Mouse (Mus musculus): ENCODE measurements around the gene Carmil2.

DNA sequence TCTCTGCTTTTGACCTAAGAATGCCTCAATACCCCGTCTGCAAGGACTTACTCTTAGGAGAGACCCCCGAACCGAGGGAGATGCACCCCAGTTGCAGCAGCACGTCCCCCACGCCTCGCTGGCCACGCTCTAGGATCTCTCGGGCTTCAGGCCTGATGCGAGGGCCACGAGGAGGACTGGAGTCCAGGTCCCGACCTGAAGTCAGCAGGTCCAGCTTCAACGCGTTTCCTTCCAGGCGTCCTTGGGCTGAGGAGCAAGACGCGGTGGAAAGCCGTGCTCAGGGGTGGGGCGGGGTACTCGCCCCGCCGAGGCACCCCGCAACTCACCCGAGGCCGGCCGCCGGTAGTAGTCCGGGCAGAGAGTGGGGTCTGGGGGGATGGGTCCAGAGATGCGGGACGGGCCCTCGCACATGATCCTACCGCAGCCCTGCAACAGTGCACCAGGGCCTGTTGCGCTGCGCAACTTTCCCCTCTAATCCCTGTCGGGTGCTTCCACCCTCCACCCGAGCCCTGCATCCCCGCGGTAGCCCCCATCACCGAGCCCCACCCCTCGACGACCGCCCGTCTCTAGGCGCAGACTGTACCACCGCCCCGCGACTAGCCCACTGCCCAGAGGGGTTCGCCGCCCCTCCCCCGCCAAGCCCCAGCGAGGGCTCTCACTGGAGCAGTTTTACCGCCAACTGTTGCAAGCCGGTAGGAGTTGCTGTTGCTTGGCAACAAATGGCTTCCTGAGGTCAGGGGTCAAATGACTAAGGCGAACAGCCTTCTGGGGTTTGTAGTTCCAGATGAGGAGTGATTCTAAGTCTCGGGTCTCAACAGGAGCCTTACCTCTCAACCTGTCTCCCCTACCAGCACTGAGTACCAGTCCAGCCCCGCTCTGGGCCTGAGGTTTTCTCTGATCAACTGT lies 21.7 kb downstream of the Carmil2 start, which contains the start of the genes 4933405L10Rik and Enkd1:
- TF ChIP-seq CTCF (IDR thresholded peaks at IDR 0.05; ENCODE audit: borderline replicate concordance, insufficient read depth, low read length) (no peak), POLR2A (IDR thresholded peaks at IDR 0.05; ENCODE audit: low read depth, low read length) (0 out of 2 replicates have a peak, but pooled peaks have one; percentile 17)

Measured in embryonic fibroblast, embryonic 13.5 days (primary cell).